22 mouse cellular contexts compared by ENCODE assay signal in the genomic region with DNA sequence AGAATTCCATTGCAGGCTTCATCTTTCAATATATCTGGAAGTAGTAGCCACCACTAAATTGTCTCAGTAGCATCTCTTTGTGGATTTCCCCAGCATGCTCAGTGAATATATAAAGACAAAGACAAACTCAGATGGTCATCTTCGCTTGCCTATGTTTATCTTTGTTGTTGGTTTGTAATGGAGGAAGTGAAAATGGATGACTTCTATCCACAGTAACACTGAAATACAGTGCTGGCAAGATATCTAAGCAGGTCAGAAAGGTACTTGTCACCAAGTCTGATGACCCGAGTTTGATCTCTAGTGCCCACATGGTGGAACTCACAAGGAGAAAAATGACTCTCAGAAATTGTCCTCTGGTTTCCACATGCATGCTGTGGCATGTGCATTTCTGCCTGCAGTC.
DNase-seq lines count a peak whose midpoint lies in the region; ATAC-seq and TF ChIP-seq lines count a peak whose summit lies in the region.
"Had no signal": no experiment of that assay in that cellular context is flagged by ENCODE, and none has a peak within 500 bp of the region (broad histone marks: within the 10 kb centered on the region; RNA-seq: fewer than 3 reads in every experiment).

No protein-coding gene starts in this region.

- no peak overlapping the region for H3K4me2 ChIP-seq in midbrain, embryonic 11.5 days
- H3K4me2 ChIP-seq in midbrain, embryonic 16.5 days (ENCODE audit: low read length) = no peak overlapping the region
- H3K4me2 ChIP-seq in CH12.LX (ENCODE audit: insufficient read depth, low read depth, poor library complexity, severe bottlenecking) = peak overlapping the region; percentile 87; the same call in 1 of the 2 replicates
- H3K4me2 ChIP-seq: embryonic facial prominence, embryonic 12.5 days; forebrain, embryonic 13.5 days; forebrain, embryonic 15.5 days had no signal

- TF ChIP-seq EP300 in CH12.LX (IDR thresholded peaks at IDR 0.05; ENCODE audit: low read length) = peak; percentile 61

- no peak for TF ChIP-seq POLR2A in CH12.LX (IDR thresholded peaks at IDR 0.05; ENCODE audit: low read depth, low read length)

- no peak overlapping the region for H3K4me3 ChIP-seq in midbrain, embryonic 11.5 days (ENCODE audit: low read depth, low read length)
- no peak overlapping the region for H3K4me3 ChIP-seq in midbrain, embryonic 16.5 days (ENCODE audit: low read depth, low read length)
- H3K4me3 ChIP-seq in CH12.LX (replicated peaks in 1 of 3; ENCODE audit: low read depth in 2 of 3, low read length in 2 of 3, poor library complexity in 1 of 3) = no peak overlapping the region
- H3K4me3 ChIP-seq: embryonic facial prominence, embryonic 10.5 days; embryonic facial prominence, embryonic 12.5 days; forebrain, embryonic 13.5 days; forebrain, embryonic 15.5 days had no signal

- no peaks in the 10 kb centered on the region for H3K36me3 ChIP-seq in midbrain, embryonic 11.5 days (ENCODE audit: control insufficient read depth, insufficient read depth, low read length)
- H3K36me3 ChIP-seq in midbrain, embryonic 16.5 days (ENCODE audit: control insufficient read depth, insufficient read depth, low read length) = no peaks in the 10 kb centered on the region
- H3K36me3 ChIP-seq in CH12.LX (replicated peaks in 1 of 2; ENCODE audit: control insufficient read depth in 1 of 2, insufficient read depth in 1 of 2, low read length in 1 of 2) = no peaks in the 10 kb centered on the region
- H3K36me3 ChIP-seq: embryonic facial prominence, embryonic 10.5 days; embryonic facial prominence, embryonic 12.5 days; forebrain, embryonic 15.5 days had no signal

- no peaks in the 10 kb centered on the region for H3K27me3 ChIP-seq in midbrain, embryonic 11.5 days (ENCODE audit: control insufficient read depth, insufficient read depth, low read length)
- H3K27me3 ChIP-seq in midbrain, embryonic 16.5 days (ENCODE audit: control insufficient read depth, insufficient read depth, low read depth, low read length) = no peaks in the 10 kb centered on the region
- no peaks in the 10 kb centered on the region for H3K27me3 ChIP-seq in CH12.LX (replicated peaks)
- H3K27me3 ChIP-seq: embryonic facial prominence, embryonic 12.5 days; forebrain, embryonic 13.5 days; forebrain, embryonic 15.5 days; Patski had no signal

- H3K79me2 ChIP-seq in CH12.LX (replicated peaks; ENCODE audit: control insufficient read depth, extremely low read depth, insufficient read depth, poor library complexity, severe bottlenecking) = no peaks in the 10 kb centered on the region

- in situ Hi-C loops in CH12.LX (cut with MboI; ENCODE audit: low pct_ligation_motif_present, low pct_unique_long_range_greater_than_20kb, low sequenced_read_pairs) = no loop called here

- WGBS in midbrain, embryonic 11.5 days = 77% methylated on average over 2 of the region's 2 CpGs
- 83% methylated on average over 2 of the region's 2 CpGs for WGBS in midbrain, embryonic 16.5 days

- DNase-seq in midbrain, embryonic 11.5 days (ENCODE audit: low spot score, missing footprints) = peak; percentile 41
- DNase-seq in CH12.LX (ENCODE audit: extremely low read depth) = peak; percentile 27
- no peak for DNase-seq in Muller cell, postnatal 12 days (ENCODE audit: inconsistent ontology term)
- DNase-seq: adrenal gland, adult 8-10 months; adrenal gland, postnatal 14 days; adrenal gland, postnatal 36 days; B cell, adult 2 months; cerebellum, adult 11-12 months; cerebellum, adult 2 months; cerebellum, adult 9-10 months; cerebellum, postnatal 10 days; cerebellum, postnatal 25 days; forebrain, postnatal 0 days had no signal

- H3K9me3 ChIP-seq in midbrain, embryonic 11.5 days (ENCODE audit: control insufficient read depth, low read length) = no peaks in the 10 kb centered on the region
- H3K9me3 ChIP-seq in midbrain, embryonic 16.5 days (replicated peaks; ENCODE audit: control insufficient read depth, low read length, poor library complexity, severe bottlenecking) = no peaks in the 10 kb centered on the region
- H3K9me3 ChIP-seq in CH12.LX (replicated peaks; ENCODE audit: low read length) = no peaks in the 10 kb centered on the region
- H3K9me3 ChIP-seq: embryonic facial prominence, embryonic 10.5 days; embryonic facial prominence, embryonic 12.5 days; forebrain, embryonic 13.5 days; forebrain, embryonic 15.5 days had no signal

- TF ChIP-seq RAD21 in CH12.LX (IDR thresholded peaks at IDR 0.05; ENCODE audit: low read depth, low read length) = no peak

- ATAC-seq in midbrain, embryonic 11.5 days (ENCODE audit: low FRiP score) = no peak
- no peak for ATAC-seq in midbrain, embryonic 16.5 days
- ATAC-seq in frontal cortex, adult (ENCODE audit: low TSS enrichment) = no peak
- ATAC-seq: activated CD4-positive, CD25-positive, alpha-beta regulatory T cell, adult 4 months; CD4-positive, CD25-positive, alpha-beta regulatory T cell, adult 4 months; forebrain, embryonic 13.5 days; forebrain, embryonic 15.5 days; forebrain, postnatal 0 days; Patski had no signal

- no peaks in the 10 kb centered on the region for H3K4me1 ChIP-seq in midbrain, embryonic 11.5 days (ENCODE audit: control insufficient read depth, insufficient read depth, low read length)
- no peaks in the 10 kb centered on the region for H3K4me1 ChIP-seq in midbrain, embryonic 16.5 days (ENCODE audit: control insufficient read depth, insufficient read depth, low read length)
- peaks cover 4 to 21% of the 10 kb centered on the region in 2 experiments for H3K4me1 ChIP-seq in CH12.LX (ENCODE audit: control insufficient read depth in 1 of 2, insufficient read depth in 2 of 2)
- H3K4me1 ChIP-seq: embryonic facial prominence, embryonic 10.5 days; embryonic facial prominence, embryonic 12.5 days; forebrain, embryonic 13.5 days; forebrain, embryonic 15.5 days had no signal

- no peak overlapping the region for H3K27ac ChIP-seq in midbrain, embryonic 11.5 days (ENCODE audit: low read depth, low read length)
- H3K27ac ChIP-seq in midbrain, embryonic 16.5 days (ENCODE audit: low read length) = no peak overlapping the region
- H3K27ac ChIP-seq in CH12.LX (ENCODE audit: insufficient read depth, low read depth) = peak overlapping the region; percentile 41; the same call in 1 of the 2 replicates
- H3K27ac ChIP-seq: embryonic facial prominence, embryonic 10.5 days; embryonic facial prominence, embryonic 12.5 days; forebrain, embryonic 13.5 days; forebrain, embryonic 15.5 days had no signal

- dilution Hi-C loops in CH12.LX (cut with MboI; ENCODE audit: extremely low pct_ligation_motif_present, extremely low pct_unique_long_range_greater_than_20kb, low sequenced_read_pairs) = no loop called here

- no peak for TF ChIP-seq CTCF in CH12.LX (conservative IDR thresholded peaks at IDR 0.05 in 1 of 2, IDR thresholded peaks at IDR 0.05 in 1 of 2; ENCODE audit: low read depth in 2 of 2, low read length in 2 of 2)

- no peak overlapping the region for H3K9ac ChIP-seq in midbrain, embryonic 11.5 days (ENCODE audit: low read length)
- H3K9ac ChIP-seq in midbrain, embryonic 16.5 days (ENCODE audit: low read depth, low read length) = no peak overlapping the region
- H3K9ac ChIP-seq in CH12.LX (ENCODE audit: insufficient read depth, low read depth) = no peak overlapping the region; the same call in 1 of the 2 replicates
- H3K9ac ChIP-seq: embryonic facial prominence, embryonic 12.5 days; forebrain, embryonic 13.5 days; forebrain, embryonic 15.5 days; forebrain, postnatal 0 days had no signal

TF ChIP-seq in CH12.LX, 34 proteins besides CTCF, POLR2A, EP300 and RAD21:
- no peak for TF ChIP-seq POLR2AphosphoS2 (IDR thresholded peaks at IDR 0.05; ENCODE audit: low read depth, low read length)
- no peak for TF ChIP-seq JUND (conservative IDR thresholded peaks at IDR 0.05; ENCODE audit: low read depth, low read length)
- no peak for TF ChIP-seq TBP (conservative IDR thresholded peaks at IDR 0.05; ENCODE audit: low read depth, low read length)
- TF ChIP-seq TCF12 (IDR thresholded peaks at IDR 0.05; ENCODE audit: low read depth, low read length) = 0 out of 2 replicates have a peak, but pooled peaks have one; percentile 29
- peak; percentile 80 for TF ChIP-seq IRF4 (IDR thresholded peaks at IDR 0.05; ENCODE audit: low read depth, low read length)
- no peak for TF ChIP-seq ETS1 (conservative IDR thresholded peaks at IDR 0.05; ENCODE audit: low read depth, low read length)
- TF ChIP-seq CHD2 (IDR thresholded peaks at IDR 0.05; ENCODE audit: low read length) = no peak
- TF ChIP-seq RCOR1 (conservative IDR thresholded peaks at IDR 0.05; ENCODE audit: low read depth, low read length) = no peak
- TF ChIP-seq BHLHE40 (IDR thresholded peaks at IDR 0.05; ENCODE audit: low read depth, low read length) = no peak
- peak; percentile 33; the same call in 1 of the 2 replicates for TF ChIP-seq MEF2A (IDR thresholded peaks at IDR 0.05; ENCODE audit: borderline replicate concordance, low read depth, low read length)
- no peak for TF ChIP-seq HCFC1 (IDR thresholded peaks at IDR 0.05; ENCODE audit: low read depth, low read length)
